Mouse (Mus musculus): Measurements from ENCODE around the gene Minar1. TPM values are rescaled to one million over a fixed set of nuclear protein-coding genes. Genes with fewer than 3 reads are reported as not detected.

Gene Minar1
- total RNA-seq (2021) (under 1 TPM; 0.06 to 0.17 TPM), polyA plus RNA-seq (2012; rRNA removed) (not detected in 2 replicates)
- long read RNA-seq: 0 reads

DNA sequence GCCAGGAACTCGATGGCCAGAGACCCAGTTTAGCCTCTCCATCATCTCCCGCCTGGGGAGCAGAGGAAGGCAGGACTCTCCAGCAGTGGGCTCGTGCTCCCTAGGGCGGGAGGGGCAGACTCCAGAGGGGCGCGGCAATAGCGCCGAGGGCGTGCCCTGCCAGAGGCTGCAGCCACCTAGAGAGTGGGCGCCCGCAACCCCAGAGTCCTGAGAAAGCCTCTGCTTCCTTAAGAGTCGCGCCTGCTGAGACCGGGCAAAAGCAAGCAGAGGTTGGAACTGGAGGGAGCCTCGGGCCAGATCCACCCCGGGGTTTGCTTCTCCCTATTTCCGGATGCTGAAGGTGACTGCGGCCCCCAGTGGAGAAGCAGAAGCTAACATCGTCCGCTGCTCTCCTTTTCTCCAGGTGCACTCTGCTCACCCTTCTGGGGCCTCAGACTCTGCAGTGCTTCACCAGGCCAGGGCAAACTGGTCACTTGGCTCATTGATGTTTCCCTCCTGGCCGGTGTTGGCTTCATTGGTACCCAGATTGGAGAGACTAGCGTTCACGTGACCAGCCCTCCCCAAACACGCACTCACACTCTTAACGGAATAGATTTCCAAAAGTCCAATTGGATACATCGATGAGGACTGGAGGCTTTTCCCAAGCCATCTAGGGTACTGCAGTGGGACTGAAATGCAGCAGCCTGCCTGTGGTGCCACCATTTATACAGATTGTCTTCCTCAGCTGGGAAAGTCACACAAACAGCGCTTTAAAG lies at the start of gene Minar1:
Minar1 (minus strand) TSS at position 120 of the 755 bp plus-strand sequence.
- peak; percentile 30 for DNase-seq

DNA sequence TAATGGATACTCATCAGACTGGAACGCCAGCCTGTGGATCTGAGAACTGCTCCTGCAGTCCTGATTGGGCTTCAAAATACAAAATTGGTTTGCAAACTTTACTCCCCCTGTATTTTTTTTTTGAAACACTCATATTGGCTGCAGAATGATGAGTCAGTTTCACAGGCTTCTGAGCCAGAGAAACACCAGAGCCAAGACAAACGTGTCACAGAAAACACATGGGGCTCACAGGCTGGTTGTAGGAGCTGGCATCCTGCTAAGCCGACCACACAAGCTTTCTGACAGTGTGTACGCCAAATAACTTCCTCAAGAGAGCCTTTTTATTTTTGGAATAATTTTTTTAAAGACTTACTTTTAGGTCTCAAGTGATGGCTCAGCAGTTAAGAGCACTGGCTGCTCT lies 47.0 kb upstream of the Minar1 start:
- DNase-seq: no peak

DNA sequence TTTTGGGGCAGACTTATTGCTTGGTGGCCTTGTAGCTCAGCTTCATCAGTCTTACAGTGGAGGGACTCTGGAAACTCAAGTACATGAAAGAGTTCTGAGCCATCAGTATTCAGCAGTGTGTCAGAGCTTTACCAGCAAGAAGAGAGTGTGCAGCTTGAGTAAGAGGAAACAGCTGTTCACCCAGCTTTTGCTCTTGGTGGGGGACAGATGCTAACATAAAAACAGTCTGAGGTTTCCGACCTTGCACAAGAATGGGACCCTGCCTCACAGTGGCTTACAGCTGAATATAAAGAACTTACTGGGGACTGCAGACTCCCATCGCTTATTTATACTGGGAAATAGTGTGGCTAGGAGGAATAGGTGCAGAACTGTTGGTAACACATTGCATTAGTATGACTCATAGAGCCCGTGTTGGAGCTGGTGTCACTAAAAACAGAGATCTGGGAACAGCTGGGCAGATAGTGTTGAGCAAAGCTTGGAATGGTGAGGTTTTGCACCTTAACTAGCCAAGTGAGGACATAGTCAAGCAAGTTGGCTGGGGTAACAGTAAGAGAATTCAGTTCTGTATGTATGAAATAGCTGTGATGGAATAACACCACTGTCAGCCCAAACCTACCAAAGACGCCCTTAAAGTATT lies 44.5 kb upstream of the Minar1 start:
- peak; percentile 46 for DNase-seq

GRCm38 (mm10) chr9:89650913-89651312 lies 28.0 kb upstream of the Minar1 start:
- DNase-seq: peak; percentile 3

GRCm38 (mm10) chr9:89637453-89637852 lies 14.5 kb upstream of the Minar1 start:
- no peak for DNase-seq

GRCm38 (mm10) chr9:89622296-89623005 lies 474 bp downstream of the Minar1 start:
- DNase-seq: peak; percentile 6

GRCm38 (mm10) chr9:89621750-89622149 lies 1.2 kb downstream of the Minar1 start:
- no peak for DNase-seq

GRCm38 (mm10) chr9:89620347-89620746 lies 2.6 kb downstream of the Minar1 start:
- DNase-seq: no peak

- no peak for DNase-seq
Measured at GRCm38 (mm10) chr9:89616946-89617345, 6.0 kb downstream of the Minar1 start.

DNA sequence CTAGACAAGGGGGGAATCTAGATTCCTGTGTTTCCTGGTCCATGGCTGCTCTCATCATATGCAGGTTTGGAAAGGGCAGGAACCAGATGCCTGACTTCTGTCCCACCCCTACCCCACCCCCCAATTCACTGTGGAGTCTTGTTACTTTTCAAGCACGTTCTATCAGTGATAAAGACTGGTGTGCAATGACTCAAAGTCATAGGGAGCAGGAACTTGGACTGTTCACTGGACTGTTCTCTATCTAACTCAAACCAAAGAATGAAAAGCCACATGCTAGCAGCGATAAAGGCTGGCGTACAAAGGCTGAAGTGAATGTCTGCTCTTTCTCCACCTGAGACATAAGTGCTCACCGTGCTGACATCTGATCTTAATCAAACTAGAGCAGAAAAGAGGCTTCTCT lies 12.3 kb downstream of the Minar1 start:
- DNase-seq: no peak

- DNase-seq: no peak
Measured at GRCm38 (mm10) chr9:89607321-89607720, 15.6 kb downstream of the Minar1 start.

GRCm38 (mm10) chr9:89606256-89606655 lies 16.7 kb downstream of the Minar1 start:
- DNase-seq: no peak

- no peak for DNase-seq
Measured at GRCm38 (mm10) chr9:89601891-89602290, 21.0 kb downstream of the Minar1 start.

DNA sequence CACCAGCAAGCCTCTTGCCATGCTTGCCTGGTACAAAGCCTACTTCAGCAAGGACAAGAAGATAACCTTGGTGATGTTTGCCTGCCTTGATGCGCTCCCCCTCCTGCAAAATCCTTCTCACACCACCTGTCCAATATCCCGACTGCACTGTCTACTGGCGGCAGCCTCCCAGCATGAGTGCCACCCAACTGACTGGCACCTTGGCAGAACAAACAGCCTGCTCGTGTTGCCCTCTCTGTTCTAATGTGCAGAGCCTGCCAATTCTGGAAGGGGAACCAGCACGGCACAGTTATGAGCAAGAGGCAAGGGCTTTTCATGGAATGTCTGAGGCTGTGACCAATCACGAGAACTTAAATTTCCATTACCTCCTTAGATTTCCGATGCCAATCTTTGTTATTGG lies 22.2 kb downstream of the Minar1 start:
- DNase-seq: no peak

- no peak for DNase-seq
Measured at GRCm38 (mm10) chr9:89597071-89597470, 25.9 kb downstream of the Minar1 start.

DNA sequence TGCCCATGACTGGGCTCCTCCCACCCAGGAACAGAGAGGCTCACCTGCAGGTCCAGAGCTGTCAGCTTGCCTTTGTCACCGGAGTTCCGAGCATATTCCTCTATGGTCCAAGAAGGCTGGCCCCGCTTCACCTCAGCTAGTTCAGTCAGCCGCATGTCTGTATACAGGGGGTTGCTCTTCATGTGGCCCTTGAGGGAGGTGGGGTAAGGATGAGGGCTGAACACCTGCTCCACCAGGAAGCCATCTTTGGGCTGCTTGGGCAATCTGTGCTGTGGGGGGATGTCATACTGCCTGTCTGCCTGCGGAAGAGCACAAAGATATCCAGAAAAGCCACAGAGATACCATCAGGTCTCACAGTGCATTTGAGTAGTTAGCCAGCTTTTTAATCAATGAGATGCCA lies 26.5 kb downstream of the Minar1 start:
- DNase-seq: no peak

GRCm38 (mm10) chr9:89592391-89592790 lies 30.5 kb downstream of the Minar1 start:
- peak; percentile 7 for DNase-seq

DNA sequence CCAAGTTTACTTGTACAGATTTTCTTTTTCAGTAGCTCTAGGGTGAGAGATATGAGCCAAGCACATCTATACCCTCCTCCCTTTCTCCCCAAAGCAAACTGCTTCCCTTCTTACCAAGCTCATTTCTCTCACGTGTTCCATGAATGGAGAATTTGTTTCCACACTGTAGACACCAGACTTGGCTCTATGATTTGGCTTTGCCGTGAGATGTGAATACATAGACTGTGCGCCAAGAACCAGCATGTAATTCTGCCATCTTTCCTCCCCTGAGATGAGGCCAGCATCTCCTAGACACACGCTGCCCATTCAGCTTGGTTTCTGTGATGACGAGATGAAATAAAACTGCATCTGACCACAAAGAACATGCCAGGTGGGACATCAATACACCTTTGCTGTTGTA lies 44.5 kb downstream of the Minar1 start:
- no peak for DNase-seq

DNA sequence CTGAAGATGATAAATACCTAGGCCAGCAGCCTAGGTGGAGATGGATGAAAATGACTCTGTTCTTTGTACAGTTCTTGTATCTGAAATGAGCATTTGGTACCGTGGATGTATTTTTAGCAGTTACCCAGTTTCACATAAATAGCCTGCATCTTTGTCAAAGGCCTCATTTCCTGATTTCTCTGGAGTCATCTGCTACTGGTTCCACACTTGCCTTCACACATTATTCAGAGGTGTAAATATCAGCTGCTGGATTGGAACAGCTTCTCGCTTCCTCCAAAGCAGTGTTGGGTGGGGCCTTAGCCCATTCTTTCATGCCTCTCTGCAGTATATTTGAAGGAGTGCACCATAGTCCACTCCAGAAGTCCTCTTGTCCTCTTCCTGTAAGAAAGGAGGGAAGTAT lies 70.3 kb downstream of the Minar1 start:
- no peak for DNase-seq
